Mouse (Mus musculus): ENCODE data around the gene Metrn. TPM values are rescaled to one million over a fixed set of nuclear protein-coding genes. Genes with fewer than 3 reads are reported as not detected.
A peak's percentile ranks its signal among the peaks of the same experiment; 100 is the strongest.

The Metrn gene
- 155 and 236 TPM in 2 replicates for total RNA-seq (2014; rRNA removed)
- 50.0 and 54.3 TPM in 2 replicates for polyA plus RNA-seq (2015; fragmentation: Nextera tagmentation; extraction: Ambion mirVana)

DNA sequence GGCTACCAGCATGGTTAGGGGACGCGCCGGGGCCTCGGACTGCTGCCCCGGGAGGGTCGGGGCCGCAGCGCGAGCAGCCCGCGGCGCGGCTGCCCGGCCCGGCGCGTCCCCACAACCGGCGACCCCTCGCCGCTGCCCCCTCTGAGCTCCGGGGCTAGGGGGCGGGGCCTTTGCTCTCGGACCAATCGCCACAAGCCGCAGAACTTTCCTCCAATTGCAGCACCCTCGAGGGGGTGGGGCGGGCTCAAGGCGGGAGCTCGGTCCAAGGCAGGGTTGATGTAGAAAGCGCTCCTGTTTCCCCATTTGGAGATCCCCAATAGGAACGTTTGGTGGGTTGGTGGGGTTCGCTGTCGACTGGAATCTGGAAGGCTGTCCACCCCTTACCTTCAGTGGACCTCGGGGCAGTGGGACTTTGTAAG lies at the start of gene Metrn:
Gene Metrn (minus strand): TSS at position 186 of the 419 bp plus-strand sequence.
- no peak for ATAC-seq (ENCODE audit: low FRiP score)
- H3K27ac ChIP-seq (ENCODE audit: low read depth, low read length): peak within 1 kb of the TSS; percentile 32; the same call in 1 of the 2 replicates
- peaks cover 10% of the 10 kb centered on the region; the same call in 1 of the 2 replicates for H3K4me1 ChIP-seq (ENCODE audit: insufficient read depth, low read length)
- no peak for TF ChIP-seq CTCF (IDR thresholded peaks at IDR 0.05)
- H3K9me3 ChIP-seq (ENCODE audit: low read length): no peaks in the 10 kb centered on the region
- no peaks in the 10 kb centered on the region for H3K36me3 ChIP-seq (ENCODE audit: insufficient read depth, low read length)
- H3K4me2 ChIP-seq (ENCODE audit: low read depth, low read length, poor library complexity, severe bottlenecking): peak within 1 kb of the TSS; percentile 79
- WGBS: 0% methylated on average over 27 of the region's 35 CpGs
- peak within 1 kb of the TSS; percentile 51 for H3K4me3 ChIP-seq (ENCODE audit: low read depth, low read length)
- peak; percentile 78 for DNase-seq (ENCODE audit: low spot score)
- peaks cover 11% of the 10 kb centered on the region; the same call in 1 of the 2 replicates for H3K27me3 ChIP-seq (ENCODE audit: insufficient read depth, low read length)
- 0 out of 2 replicates have a peak within 1 kb of the TSS, but pooled peaks have one; percentile 36 for H3K9ac ChIP-seq (replicated peaks; ENCODE audit: low read length, poor library complexity, severe bottlenecking)

GRCm38 (mm10) chr17:25844396-25844901 lies 47.5 kb upstream of the Metrn start, which contains the start of gene Rhot2:
Rhot2 (minus strand) TSS chr17:25844851.
- H3K4me3 ChIP-seq (ENCODE audit: low read depth, low read length): peak within 1 kb of the TSS; percentile 79
- peak within 1 kb of the TSS; percentile 73 for H3K9ac ChIP-seq (replicated peaks; ENCODE audit: low read length, poor library complexity, severe bottlenecking)
- H3K27ac ChIP-seq (ENCODE audit: low read depth, low read length): peak within 1 kb of the TSS; percentile 80
- DNase-seq (ENCODE audit: low spot score) (peak; percentile 96), ATAC-seq (ENCODE audit: low FRiP score) (peak; percentile 93)
- H3K9me3 ChIP-seq (ENCODE audit: low read length): no peaks in the 10 kb centered on the region
- peak; percentile 91 for TF ChIP-seq CTCF (IDR thresholded peaks at IDR 0.05)
- peaks cover 9% of the 10 kb centered on the region for H3K4me1 ChIP-seq (ENCODE audit: insufficient read depth, low read length)
- WGBS: 1% methylated on average over 21 of the region's 21 CpGs
- H3K27me3 ChIP-seq (ENCODE audit: insufficient read depth, low read length): no peaks in the 10 kb centered on the region
- H3K4me2 ChIP-seq (ENCODE audit: low read depth, low read length, poor library complexity, severe bottlenecking): peak within 1 kb of the TSS; percentile 64
- H3K36me3 ChIP-seq (ENCODE audit: insufficient read depth, low read length): peaks cover 46% of the 10 kb centered on the region

DNA sequence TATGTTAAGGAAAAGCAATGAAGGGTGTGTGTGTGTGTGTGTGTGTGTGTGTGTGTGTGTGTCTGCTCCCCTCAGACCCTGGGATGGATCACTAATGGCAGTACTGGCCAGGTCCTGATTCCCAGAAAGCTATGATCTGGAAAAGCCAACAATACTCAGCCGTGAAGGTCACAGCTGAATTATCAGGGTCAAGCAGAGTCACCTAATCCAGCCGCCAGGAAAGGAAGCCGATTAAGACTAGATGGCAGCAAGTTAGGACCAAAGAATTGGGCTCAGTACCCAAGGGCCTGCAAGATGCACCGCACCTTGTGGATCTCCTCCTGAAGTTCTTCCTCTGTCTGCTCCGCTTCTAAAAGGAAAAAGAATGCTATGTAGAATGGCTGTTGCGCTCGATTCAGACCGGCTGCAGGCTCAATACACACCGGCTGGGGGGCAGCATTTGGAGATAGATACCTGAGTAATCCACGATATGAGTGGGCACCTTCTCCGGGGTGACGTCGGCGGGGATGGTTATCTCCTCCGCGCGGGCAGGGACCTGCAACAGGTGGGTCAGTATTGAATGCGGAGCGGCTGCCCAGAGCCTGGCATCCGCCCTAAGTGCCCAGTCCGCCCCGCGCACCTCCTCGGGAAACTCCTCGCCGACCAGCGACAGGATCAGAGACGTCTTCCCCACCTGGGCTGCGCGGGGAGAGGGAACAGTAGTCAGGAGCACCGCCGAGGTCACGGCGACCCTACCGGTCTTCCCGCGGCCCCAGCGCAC lies 46.9 kb upstream of the Metrn start:
- Histone ChIP-seq H3K36me3 (ENCODE audit: insufficient read depth, low read length) (peaks cover 47% of the 10 kb centered on the region), H3K4me2 (ENCODE audit: low read depth, low read length, poor library complexity, severe bottlenecking) (peak overlapping the region; percentile 64), H3K4me1 (ENCODE audit: insufficient read depth, low read length) (peaks cover 9% of the 10 kb centered on the region), H3K27me3 (ENCODE audit: insufficient read depth, low read length) (no peaks in the 10 kb centered on the region), H3K9me3 (ENCODE audit: low read length) (no peaks in the 10 kb centered on the region), H3K9ac (replicated peaks; ENCODE audit: low read length, poor library complexity, severe bottlenecking) (peak overlapping the region; percentile 73), H3K4me3 (ENCODE audit: low read depth, low read length) (peak overlapping the region; percentile 79), H3K27ac (ENCODE audit: low read depth, low read length) (peak overlapping the region; percentile 80)
- ATAC-seq (ENCODE audit: low FRiP score): peak; percentile 14
- WGBS: 2% methylated on average over 34 of the region's 38 CpGs
- no peak for DNase-seq (ENCODE audit: low spot score)
- 0 out of 2 replicates have a peak, but pooled peaks have one; percentile 5 for TF ChIP-seq CTCF (IDR thresholded peaks at IDR 0.05)

GRCm38 (mm10) chr17:25843122-25843521 lies 46.2 kb upstream of the Metrn start:
- peaks cover 9% of the 10 kb centered on the region for H3K4me1 ChIP-seq (ENCODE audit: insufficient read depth, low read length)
- peak overlapping the region; percentile 73 for H3K9ac ChIP-seq (replicated peaks; ENCODE audit: low read length, poor library complexity, severe bottlenecking)
- WGBS: 96% methylated on average over 4 of the region's 4 CpGs
- no peaks in the 10 kb centered on the region for H3K27me3 ChIP-seq (ENCODE audit: insufficient read depth, low read length)
- H3K36me3 ChIP-seq (ENCODE audit: insufficient read depth, low read length): peaks cover 41% of the 10 kb centered on the region
- peak overlapping the region; percentile 79 for H3K4me3 ChIP-seq (ENCODE audit: low read depth, low read length)
- no peak for DNase-seq (ENCODE audit: low spot score)
- no peak for TF ChIP-seq CTCF (IDR thresholded peaks at IDR 0.05)
- no peak overlapping the region for H3K27ac ChIP-seq (ENCODE audit: low read depth, low read length)
- H3K9me3 ChIP-seq (ENCODE audit: low read length): no peaks in the 10 kb centered on the region
- peak overlapping the region; percentile 64 for H3K4me2 ChIP-seq (ENCODE audit: low read depth, low read length, poor library complexity, severe bottlenecking)
- ATAC-seq (ENCODE audit: low FRiP score): no peak

- H3K27me3 ChIP-seq (ENCODE audit: insufficient read depth, low read length): no peaks in the 10 kb centered on the region
- no peak for DNase-seq (ENCODE audit: low spot score)
- no peak overlapping the region for H3K27ac ChIP-seq (ENCODE audit: low read depth, low read length)
- no peak overlapping the region for H3K9ac ChIP-seq (replicated peaks; ENCODE audit: low read length, poor library complexity, severe bottlenecking)
- peaks cover 38% of the 10 kb centered on the region for H3K36me3 ChIP-seq (ENCODE audit: insufficient read depth, low read length)
- TF ChIP-seq CTCF (IDR thresholded peaks at IDR 0.05): no peak
- WGBS: 78% methylated on average over 3 of the region's 3 CpGs
- peaks cover 11% of the 10 kb centered on the region for H3K4me1 ChIP-seq (ENCODE audit: insufficient read depth, low read length)
- H3K9me3 ChIP-seq (ENCODE audit: low read length): no peaks in the 10 kb centered on the region
- no peak overlapping the region for H3K4me2 ChIP-seq (ENCODE audit: low read depth, low read length, poor library complexity, severe bottlenecking)
- H3K4me3 ChIP-seq (ENCODE audit: low read depth, low read length): no peak overlapping the region
- ATAC-seq (ENCODE audit: low FRiP score): no peak
Observed at GRCm38 (mm10) chr17:25842509-25842908, 45.6 kb upstream of the Metrn start.

Measured in midbrain, postnatal 0 days (tissue).